Mouse (Mus musculus): ENCODE measurements at regions not wholly inside any gene's neighbourhood (a gene's known extent, or its start where the extent isn't known, plus 50 kb on each side); places are given as distances from the start of the nearest gene placed in this dataset.

DNA sequence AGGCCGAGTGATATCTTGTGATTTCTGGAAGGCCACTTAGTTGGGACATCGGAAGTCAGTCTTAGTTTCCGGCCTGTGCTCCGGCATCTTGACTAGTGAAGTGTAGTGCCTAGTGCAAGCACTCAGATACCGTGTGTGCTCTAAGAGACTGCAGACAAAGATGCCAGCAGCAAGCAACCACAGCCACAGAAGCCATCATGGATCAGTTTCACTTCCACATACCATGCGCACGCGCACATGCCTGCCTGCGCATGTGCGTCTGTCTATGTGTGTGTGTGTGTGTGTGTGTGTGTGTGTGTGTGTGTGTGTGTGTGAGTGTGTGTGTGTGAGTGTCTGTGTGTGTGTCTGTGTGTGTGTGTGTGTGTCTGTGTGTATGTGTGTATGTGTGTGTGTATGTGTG lies 177.4 kb downstream of the Irs2 start:
- DNase-seq (ENCODE audit: extremely low read depth, low read depth, low spot score): no peak

DNA sequence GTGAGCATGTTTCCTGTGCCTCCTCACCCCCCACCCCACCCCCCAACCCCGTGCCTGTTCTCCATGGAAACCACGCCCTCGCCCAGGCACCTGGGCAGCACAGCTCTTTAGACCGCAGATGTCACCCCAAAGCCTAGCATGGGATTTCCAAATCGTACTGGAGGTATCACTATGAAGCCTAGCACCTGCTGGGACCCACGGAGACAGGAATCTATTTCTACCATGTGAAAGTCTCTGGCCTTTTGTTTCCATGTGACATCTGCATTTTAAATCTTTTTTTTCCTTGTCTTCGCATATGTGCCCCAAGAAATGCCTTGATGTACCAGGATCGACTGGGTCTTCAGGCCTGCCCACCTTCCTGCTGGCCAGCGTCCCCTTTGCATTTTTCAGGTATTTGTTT lies 179.7 kb downstream of the Irs2 start:
- DNase-seq (ENCODE audit: extremely low read depth, low read depth, low spot score): no peak

DNA sequence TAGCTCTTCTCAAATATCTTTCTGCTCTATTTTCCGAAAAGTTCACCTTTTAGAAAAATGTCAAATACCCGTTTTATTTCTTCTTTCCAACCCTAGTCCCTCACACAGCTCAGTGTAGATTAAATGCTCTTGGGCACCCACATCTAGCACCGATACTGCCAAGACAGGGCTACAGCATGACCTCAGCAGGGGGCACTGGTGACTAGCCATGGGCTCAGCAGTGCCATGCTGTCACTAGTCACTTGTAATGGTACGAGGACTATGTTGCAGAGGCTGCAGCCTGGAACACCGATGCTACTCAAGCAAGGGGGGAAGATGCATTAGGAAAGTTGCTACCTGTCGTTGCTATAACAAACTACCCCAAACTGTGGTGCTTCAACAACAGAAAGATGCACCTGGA lies 180.7 kb downstream of the Irs2 start:
- no peak for DNase-seq (ENCODE audit: extremely low read depth, low read depth, low spot score)

DNA sequence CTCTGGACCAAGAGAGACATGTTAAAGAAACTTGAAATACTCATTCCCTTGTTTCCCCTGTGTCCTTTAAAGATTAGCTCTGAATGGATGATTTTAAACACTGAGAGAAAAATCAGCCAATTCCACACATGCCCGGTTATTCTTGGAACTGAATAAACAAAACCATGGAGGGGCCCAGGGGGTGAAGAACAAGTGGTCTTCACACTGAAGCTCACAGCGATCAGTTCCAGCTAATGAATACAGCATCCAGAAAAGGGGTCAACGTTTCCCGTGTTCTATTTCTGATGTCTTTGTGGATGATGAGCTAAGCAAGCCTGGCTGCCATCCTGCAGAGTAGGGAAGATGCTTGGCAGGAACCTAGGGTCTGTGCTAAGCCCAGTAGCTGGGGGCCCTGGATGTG lies 182.3 kb downstream of the Irs2 start:
- no peak for DNase-seq (ENCODE audit: extremely low read depth, low read depth, low spot score)

DNA sequence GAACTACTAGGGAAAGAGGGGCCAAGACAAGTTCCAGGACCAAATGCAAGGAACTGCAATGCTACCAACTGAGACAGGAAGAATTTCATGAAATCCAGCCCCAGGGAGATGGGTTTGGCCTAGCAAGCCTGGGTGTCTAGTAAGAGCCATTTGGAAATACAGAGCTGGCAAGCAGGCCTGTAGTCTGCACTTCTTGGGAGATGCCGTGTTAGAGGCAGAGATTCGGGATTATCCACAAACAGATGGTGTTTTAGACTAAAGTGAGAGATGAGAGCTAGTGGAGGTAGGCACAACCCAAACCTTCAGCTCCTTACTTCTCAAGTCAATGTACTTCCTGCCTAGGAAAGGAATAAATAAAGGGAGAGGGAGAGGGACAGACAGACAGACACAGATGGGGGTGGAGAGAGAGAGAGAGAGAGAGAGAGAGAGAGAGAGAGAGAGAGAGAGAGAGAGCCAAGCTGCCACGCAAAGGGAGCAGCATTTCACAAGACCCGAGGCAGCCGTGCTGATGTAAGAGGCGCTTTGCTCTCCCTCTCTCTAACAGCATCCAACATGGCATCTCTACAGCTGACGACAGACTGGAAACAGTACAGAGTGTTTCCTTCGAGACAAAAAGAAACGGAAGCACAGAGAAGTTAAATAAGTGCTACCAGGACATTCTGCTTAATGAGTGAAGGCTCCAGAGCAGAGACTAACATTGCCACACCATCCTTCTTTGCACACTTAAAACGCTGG lies 182.9 kb downstream of the Irs2 start:
- DNase-seq (ENCODE audit: extremely low read depth, low read depth, low spot score): no peak

DNA sequence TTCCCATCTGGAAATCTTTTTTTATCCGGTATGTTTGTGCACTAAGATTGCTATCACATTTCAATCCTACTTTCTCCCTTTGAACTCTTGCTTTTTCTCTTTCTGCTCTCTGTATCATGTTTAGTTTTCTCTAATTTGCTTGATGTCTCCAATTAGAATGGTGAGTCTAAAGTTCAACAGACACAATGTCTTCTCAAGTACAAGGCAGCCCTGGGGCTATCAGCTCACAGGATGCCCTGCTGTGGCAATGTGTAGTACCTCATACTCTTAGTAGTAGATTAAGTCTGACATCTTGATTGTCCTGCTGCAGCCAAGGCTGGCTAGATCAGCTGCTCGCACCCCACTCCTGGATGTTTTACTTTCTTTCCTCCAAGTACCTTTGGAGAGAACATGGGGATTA lies 186.4 kb downstream of the Irs2 start:
- no peak for DNase-seq (ENCODE audit: extremely low read depth, low read depth, low spot score)

DNA sequence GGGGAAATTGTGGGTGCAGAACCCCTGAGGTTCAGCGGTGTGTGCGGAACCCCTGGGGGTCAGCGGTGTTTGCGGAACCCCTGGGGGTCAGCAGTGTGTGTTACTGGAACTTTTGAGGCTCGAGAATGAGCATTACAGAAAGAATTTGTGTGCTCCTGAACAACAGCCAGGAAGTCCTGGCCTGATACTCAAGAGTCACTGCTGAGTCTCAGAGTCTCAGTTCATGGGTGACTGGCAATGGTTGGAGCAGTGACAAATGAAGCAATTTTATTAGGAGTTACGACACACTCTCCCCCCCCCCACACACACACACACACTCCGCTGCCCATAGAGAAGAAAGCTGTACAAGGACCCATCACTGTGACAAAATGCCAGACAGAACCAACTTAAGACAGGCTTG lies 193.8 kb downstream of the Irs2 start:
- no peak for DNase-seq (ENCODE audit: extremely low read depth, low read depth, low spot score)

DNA sequence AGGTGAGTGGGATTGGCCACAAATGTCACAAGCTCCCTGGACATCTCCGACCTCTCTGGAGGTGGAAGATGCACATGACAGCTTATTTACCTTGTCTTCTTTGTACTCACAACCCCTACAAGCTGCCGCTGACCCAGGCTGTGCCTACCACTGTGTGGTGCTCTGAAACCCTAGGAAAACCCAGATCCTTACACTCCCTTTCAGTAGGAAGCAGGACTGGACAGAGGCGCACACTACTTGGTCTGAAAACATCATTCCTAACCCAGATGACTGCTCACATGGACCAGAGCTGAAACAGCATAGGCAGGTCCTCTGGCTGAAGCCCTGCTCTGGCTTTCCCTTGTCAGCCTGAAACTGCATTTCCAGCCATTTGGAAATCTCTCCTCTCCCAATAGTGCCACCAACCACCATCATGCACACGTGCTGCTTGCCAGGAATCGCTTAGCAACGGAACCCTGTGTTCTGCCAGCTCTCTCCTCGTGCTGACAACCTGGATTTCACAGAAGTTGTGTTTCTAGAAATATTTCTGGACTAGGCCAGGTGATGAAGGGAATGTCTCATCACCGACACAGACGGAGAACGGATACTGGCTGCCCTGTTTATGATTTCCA lies 196.1 kb downstream of the Irs2 start:
- DNase-seq (ENCODE audit: extremely low read depth, low read depth, low spot score): no peak

DNA sequence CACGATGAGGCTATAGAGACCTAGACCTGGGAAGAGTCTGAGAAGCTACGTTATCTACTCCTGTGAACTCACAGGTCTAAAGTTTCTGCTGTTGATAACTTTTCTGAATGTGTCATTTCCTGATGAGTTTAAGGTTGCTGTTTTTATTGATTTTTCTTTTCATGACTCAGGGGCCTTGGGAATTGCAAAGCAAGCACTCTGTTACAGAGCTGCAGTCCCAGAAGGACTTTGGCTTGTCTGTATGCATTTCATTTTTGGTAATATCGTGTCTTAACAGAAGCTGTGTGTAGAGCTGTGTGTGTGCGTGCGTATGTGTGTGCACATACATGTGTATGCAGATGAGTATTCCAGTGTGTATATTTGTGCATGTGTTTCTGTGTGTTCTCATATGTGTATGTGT lies 201.2 kb downstream of the Irs2 start:
- DNase-seq (ENCODE audit: extremely low read depth, low read depth, low spot score): no peak

DNA sequence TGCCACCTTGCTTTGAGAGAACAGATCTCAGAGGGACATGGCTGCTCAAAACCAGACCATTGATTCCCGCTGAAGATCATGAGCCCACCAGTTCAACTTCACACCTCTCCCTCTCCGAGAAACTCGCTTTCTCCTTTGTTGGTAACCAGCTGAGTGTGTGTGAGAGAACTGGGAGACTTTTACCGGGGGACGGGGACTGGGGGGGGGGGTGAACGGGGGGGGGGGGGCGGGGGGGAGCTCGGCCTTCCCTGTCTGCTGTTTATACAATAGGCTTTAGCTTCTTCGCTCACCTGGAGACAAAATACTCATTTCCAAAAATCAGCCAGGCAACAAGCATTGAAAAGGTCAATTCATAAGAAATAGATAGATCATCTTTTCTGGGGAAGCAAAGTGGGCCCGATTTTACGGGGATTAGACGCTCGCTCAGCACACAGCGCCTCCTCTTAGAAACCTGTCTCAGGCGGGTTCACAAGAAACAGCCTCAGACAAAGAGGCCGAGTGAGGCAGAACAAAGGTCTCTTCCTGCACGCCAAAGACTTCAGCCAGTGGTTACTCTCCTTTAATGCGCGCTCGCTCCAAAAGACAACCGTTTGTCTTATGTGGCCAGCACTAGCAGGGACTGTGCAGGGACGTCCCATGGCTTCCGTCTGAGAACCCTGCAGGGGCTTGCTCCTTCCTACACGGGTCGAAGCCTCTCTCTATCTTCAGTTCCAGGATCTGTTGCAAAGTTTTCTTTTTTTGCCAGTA lies 202.7 kb downstream of the Irs2 start:
- no peak for DNase-seq (ENCODE audit: extremely low read depth, low read depth, low spot score)

DNA sequence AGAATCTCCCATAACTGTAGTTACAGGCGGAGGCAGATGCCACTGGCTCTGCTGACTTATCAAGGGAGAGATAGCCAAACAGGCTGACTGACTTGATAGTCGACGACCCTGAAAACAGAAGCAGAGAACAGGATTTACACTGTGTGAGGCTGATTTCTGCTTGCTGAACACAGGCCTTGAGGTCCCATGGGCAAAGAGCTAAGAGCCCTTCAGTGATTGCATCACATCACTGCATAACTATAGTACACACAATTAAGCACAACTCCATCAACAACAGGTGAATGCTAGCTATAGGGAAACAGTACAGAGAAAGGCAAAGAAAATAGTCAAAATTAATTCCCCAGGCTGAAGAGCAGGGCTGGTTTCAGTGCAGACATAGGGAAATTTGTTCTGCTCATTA lies 203.3 kb downstream of the Irs2 start:
- no peak for DNase-seq (ENCODE audit: extremely low read depth, low read depth, low spot score)

DNA sequence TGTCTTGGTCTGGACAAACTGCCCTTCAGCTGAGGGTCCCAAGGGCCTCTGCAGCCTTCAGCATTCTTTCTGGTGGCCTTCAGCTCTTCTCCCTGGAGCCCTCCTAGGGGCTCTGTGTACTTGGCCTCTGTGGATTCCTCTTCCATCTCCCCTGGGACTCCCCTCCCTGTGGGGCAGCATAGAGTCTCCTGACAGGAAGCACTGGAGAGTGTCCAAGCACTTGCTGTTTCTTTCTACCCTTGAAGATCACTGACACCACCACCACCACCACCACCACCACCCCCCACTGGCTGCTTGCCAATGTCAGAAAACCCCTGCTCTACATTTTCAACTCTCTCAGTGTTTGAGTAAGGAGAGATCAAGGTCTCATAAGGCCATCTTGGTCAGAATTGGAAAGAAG lies 206.3 kb downstream of the Irs2 start:
- no peak for DNase-seq (ENCODE audit: extremely low read depth, low read depth, low spot score)

DNA sequence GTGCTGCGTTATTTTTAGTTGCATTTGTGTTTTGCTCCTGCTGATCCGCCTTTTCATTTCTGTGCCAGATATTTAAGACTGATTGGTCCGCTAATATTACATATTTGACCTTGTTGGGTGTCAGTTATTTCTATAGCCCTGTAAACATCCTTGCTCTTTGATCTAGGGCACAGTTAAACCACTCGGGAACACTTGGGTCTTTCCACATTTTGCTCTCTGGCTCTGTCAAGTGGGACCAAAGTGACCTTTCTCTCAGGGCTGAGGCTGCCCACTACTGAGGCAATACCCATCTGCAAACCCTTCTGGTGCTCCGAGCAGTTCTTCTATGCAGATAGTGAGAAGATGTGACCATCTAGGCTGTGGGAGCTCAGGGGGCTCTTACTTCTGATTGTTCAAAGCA lies 206.7 kb downstream of the Irs2 start:
- no peak for DNase-seq (ENCODE audit: extremely low read depth, low read depth, low spot score)

DNA sequence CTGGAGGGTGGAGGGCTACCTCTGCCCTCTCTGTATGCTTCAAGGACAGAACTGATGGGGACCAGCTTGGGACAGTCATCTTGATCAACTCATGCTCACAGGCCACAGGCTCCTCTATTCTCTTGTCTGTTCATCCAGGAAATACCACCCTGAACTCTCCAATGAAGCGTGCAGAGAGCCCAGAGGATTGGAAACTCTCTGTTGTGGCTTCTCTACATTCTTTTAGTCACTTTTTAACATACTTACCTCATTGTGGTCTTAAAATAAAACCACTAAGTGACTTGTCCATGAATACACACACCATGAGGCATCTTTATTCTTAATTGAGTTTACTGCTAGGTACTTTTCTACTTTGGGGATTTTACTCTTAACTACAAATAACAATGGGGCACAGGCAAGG lies 209.8 kb downstream of the Irs2 start:
- no peak for DNase-seq (ENCODE audit: extremely low read depth, low read depth, low spot score)

DNA sequence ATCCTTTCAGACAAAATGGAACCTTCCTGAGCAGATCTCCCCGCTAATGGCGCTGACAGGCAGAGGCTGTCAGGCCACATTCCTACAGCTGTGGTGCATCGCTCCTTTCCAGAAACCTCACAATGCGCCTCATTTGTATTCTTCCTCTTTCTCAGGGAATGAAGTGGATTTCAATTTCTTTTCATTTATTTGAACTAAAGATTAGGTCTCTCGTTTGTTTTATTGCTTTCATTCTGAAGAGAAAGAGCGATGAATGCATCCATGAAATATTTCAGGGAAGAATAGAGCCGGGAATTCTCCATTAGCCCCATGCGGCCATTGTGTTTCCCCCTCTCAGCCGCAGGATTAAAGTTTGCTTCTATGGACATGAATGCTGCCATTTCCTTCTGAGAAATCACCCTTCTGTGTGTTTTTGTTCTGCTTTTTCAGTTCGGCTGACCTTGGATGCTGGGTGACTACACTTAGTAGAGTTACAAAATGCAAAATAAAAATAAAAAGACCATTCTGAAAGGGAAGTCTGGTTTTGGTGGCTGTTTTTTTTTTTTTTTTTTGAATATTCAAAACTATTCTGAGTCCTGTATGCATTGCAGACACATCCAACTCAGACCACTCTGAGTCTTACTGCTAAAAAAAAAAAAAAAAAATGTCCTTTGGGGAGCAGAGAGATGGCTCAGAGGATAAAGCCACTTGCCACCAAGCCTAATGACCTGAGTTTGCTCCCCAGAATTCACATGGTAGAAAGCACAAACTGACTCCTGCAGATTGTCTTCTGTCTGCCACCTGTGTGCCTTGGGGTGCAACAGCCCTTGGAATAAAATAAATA lies 213.7 kb downstream of the Irs2 start:
- no peak for DNase-seq (ENCODE audit: extremely low read depth, low read depth, low spot score)

DNA sequence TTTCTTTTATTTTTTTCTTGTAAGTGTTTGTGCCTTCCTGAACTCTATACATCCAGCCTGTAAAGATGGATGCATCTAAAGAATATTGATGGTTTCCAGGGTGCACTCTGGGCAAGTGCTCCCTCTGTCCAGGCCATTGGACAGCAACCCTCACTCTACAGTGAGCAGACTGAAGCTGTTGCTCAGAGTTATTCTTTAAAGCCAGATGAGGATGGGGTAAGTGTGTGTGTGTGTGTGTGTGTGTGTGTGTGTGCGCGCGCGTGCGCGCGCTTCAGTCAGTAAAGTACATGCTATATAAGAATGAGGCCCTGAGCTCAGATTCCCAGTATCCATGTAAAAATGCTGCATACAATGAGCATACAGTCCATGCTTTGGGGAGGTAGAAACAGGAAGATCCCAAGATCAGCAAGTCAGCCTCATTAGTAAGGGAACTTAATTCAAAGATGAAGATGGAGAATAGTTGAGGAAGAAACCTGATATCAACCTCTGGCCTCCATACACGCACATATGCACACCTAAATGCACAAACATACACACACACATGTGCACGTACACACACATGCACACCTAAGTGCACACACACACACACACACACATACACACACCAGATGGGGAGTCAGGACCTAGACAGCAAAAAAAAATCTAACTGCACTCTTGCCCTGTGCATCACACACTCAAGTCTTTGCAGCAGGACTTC lies 214.4 kb downstream of the Irs2 start:
- DNase-seq (ENCODE audit: extremely low read depth, low read depth, low spot score): no peak

DNA sequence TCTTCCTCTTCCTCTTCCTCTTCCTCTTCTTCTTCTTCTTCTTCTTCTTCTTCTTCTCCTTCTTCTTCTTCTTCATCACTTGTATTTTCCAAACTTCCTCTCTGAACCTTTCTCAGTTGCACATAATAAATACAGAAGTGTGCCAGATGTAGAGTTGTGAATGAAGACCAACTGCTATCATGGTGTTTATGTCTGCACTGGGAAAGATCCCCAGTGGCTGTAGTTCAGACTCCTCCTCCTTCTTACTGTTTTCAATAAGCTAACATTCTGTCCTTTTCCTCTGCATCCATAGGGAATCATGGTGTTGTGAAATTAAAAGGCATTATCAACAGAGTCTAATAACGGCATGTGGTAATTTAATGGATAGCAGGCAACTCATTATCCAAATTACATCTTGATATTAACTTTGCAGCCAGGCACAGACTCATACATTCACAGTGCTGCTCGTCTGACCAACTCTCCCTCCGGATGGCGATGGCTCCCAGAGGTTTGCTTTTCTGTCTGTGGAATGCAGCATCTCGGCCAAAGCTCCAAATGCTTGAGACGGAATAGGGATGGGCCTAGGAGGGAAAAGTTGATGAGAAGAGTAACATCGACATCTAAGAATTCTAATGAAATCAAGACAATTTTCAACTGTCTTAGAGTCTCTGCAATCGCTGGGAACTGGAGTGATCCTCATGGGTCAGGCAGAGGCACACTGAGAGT lies 219.6 kb downstream of the Irs2 start:
- no peak for DNase-seq (ENCODE audit: extremely low read depth, low read depth, low spot score)

DNA sequence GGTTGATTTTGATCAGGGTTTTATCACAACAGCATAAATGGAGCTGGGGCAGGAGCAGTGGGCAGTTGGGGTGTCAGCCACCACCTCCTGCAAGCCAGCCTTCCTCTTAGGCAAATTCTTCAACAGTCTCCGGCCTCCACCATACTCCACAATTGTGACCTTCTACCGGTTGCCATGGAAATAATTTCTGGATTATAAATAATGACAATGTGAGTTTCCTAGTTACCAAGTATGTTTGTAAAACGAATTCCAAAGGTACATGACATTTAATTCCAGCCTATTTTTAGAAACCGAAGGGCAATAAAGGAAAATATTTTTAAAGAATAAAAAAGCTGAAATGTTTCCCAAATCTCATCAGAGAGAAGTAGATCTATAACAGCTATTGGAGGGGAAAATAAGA lies 222.5 kb downstream of the Irs2 start:
- DNase-seq (ENCODE audit: extremely low read depth, low read depth, low spot score): no peak

DNA sequence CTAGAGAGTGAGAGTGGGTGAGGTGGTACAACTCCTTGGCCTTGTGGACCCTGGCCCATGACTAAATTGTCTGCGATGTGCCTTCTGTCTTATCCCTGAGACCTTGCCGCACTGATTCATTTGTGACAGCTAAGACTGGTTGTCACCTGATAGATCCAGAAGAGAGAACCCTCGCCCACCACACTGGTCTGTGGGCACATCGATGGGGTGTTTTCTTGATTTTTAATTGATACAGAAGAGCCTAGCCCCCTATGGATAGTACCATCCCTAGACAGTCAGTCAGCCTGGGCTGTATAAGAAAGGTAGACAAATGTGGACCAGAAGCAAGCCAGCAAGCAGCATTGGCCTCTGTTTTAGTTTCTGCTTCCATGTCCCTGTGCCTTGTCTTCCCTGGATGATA lies 222.9 kb downstream of the Irs2 start:
- no peak for DNase-seq (ENCODE audit: extremely low read depth, low read depth, low spot score)

DNA sequence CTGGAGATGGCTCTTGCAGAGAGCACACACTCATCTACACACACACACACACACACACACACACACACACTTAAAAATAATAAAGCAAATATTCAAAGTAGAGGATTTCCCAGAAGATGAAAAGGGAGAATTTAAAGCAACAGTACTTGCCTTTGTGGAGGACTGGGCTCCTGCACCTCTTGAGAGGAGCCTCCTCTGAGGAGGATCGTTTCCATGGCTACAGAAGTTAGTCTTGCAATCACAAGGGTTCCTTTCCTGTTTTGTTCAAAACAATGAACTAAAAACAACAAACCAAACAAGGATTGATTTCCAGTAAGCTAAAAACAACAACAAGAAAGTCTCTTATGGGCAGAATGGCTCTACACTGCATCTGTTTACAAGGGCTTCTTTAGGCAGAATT lies 223.8 kb downstream of the Irs2 start:
- DNase-seq (ENCODE audit: extremely low read depth, low read depth, low spot score): no peak

All from fat pad, adult 2 months (tissue).